Mouse (Mus musculus) limb, embryonic 14.5 days (tissue): ENCODE measurements around the gene Hnrnpl. TPM values are rescaled to one million over a fixed set of nuclear protein-coding genes. Genes with fewer than 3 reads are reported as not detected.

Source experiments
- ATAC-seq: fragments of 200-750 bp; cut with Nextera tagmentation; 2 replicates; pipeline ENCODE4 v1.8.0; 2017; ENCODE audit warnings: low read depth, moderate number of reproducible peaks, moderate TSS enrichment; ENCODE audit not compliant: low FRiP score
- DNase-seq: peaks from one replicate; pipeline ENCODE4 v3.0.0-alpha.2; 2015; ENCODE audit warnings: low spot score
- H3K27ac ChIP-seq: fragments of 300-500 bp; sonication (generic); replicated peaks from 2 replicates; pipeline ENCODE4 v1.5.1; 2014; ENCODE audit warnings: low read depth, mild to moderate bottlenecking, low read length, moderate library complexity, mixed read lengths
- H3K27me3 ChIP-seq: fragments of 300-500 bp; sonication (generic); 2 replicates; pipeline ENCODE4 v1.6.1; 2014; ENCODE audit warnings: low read length, mixed read lengths; ENCODE audit not compliant: control insufficient read depth, insufficient read depth
- H3K36me3 ChIP-seq: fragments of 300-500 bp; sonication (generic); 2 replicates; pipeline ENCODE4 v1.6.1; 2014; ENCODE audit warnings: mild to moderate bottlenecking, low read length, moderate library complexity, mixed read lengths; ENCODE audit not compliant: control insufficient read depth, insufficient read depth
- H3K4me1 ChIP-seq: fragments of 300-500 bp; sonication (generic); 2 replicates; pipeline ENCODE4 v1.6.1; 2014; ENCODE audit warnings: antibody characterized with exemption, low read length, mixed read lengths; ENCODE audit not compliant: control insufficient read depth, insufficient read depth
- H3K4me2 ChIP-seq: fragments of 300-500 bp; sonication (generic); replicated peaks from 2 replicates; pipeline ENCODE4 v1.6.1; 2014; ENCODE audit warnings: low read depth, mild to moderate bottlenecking, low read length, moderate library complexity; ENCODE audit not compliant: severe bottlenecking
- H3K4me3 ChIP-seq: fragments of 300-500 bp; sonication (generic); replicated peaks from 2 replicates; pipeline ENCODE4 v1.5.1; 2014; ENCODE audit warnings: low read length
- H3K9ac ChIP-seq: fragments of 300-500 bp; sonication (generic); 2 replicates; pipeline ENCODE4 v1.6.1; 2014; ENCODE audit warnings: mild to moderate bottlenecking, low read depth, low read length, moderate library complexity; ENCODE audit not compliant: severe bottlenecking
- H3K9me3 ChIP-seq: fragments of 300-500 bp; sonication (generic); 2 replicates; pipeline ENCODE4 v1.6.1; 2016; ENCODE audit warnings: low read length; ENCODE audit not compliant: control insufficient read depth
- POLR2A ChIP-seq: fragments of 200-500 bp; IDR thresholded peaks from 2 replicates; pipeline ENCODE4 v1.8.0; 2012; ENCODE audit warnings: inconsistent platforms, mild to moderate bottlenecking, moderate library complexity, borderline replicate concordance; ENCODE audit not compliant: insufficient read depth, insufficient read length; ENCODE audit errors: extremely low read depth
- WGBS: fragments of 180-500 bp; shearing (Covaris S2); extraction: QIAGEN DNeasy Blood & Tissue Kit; methylation state at CpG from one replicate; pipeline ENCODE4 v1.1.7; 2014; 5-methylcytosine and 5-hydroxymethylcytosine counted together
- polyA plus RNA-seq, 2 experiments: library from polyadenylated mRNA; depleted of rRNA in 1 of 2; stranded (reverse) in 1 of 2; unstranded in 1 of 2; fragments of >200 nt; fragmentation: Nextera tagmentation in 1 of 2; extraction: Ambion mirVana in 1 of 2; gene quantifications; 2 replicates each; pipeline versions ENCODE4 v1.2.1 to v1.2.3; 2012 to 2014

The Hnrnpl gene
- polyA plus RNA-seq, 2 experiments: 208 to 525 TPM

DNA sequence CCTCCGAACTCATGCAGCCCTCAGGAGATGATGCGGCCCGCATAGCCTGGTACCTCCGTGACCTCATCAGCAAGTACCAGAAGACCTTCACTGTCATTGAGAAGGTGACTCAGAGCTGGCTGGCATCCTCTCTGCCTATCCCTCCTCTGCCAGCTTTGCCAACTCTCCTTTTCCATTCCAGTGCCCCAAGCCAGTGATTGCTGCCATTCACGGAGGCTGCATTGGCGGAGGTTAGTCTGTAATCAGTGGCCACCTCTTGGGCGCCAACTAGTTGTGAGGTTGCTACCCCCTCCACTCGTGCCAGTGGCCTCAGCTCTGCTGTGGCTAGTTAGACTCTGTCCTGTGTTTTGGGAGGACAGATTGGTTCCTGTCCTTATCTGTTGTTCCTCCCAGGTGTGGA lies 21.5 kb downstream of the Hnrnpl start:
- no peak for TF ChIP-seq POLR2A

GRCm38 (mm10) chr7:28830981-28831380 lies 22.6 kb downstream of the Hnrnpl start:
- Histone ChIP-seq H3K4me3 (no peak overlapping the region), H3K27ac (no peak overlapping the region), H3K27me3 (no peaks in the 10 kb centered on the region), H3K4me2 (no peak overlapping the region), H3K36me3 (peaks cover 34% of the 10 kb centered on the region), H3K9ac (no peak overlapping the region), H3K4me1 (no peaks in the 10 kb centered on the region), H3K9me3 (no peaks in the 10 kb centered on the region)
- DNase-seq (no peak), ATAC-seq (no peak)
- TF ChIP-seq POLR2A: no peak
- 89% methylated on average over 5 of the region's 5 CpGs for WGBS

More for the DNA sequence above, 21.5 kb downstream of the Hnrnpl start:
- DNase-seq (no peak), ATAC-seq (no peak)
- H3K36me3 ChIP-seq: peaks cover 34% of the 10 kb centered on the region
- no peak overlapping the region for H3K27ac ChIP-seq
- no peak overlapping the region for H3K4me2 ChIP-seq
- 95% methylated on average over 8 of the region's 8 CpGs for WGBS
- H3K4me1 ChIP-seq: no peaks in the 10 kb centered on the region
- no peak overlapping the region for H3K9ac ChIP-seq
- no peak overlapping the region for H3K4me3 ChIP-seq
- H3K27me3 ChIP-seq: no peaks in the 10 kb centered on the region
- no peaks in the 10 kb centered on the region for H3K9me3 ChIP-seq

- Histone ChIP-seq H3K9ac (no peak overlapping the region), H3K27ac (no peak overlapping the region), H3K27me3 (no peaks in the 10 kb centered on the region), H3K9me3 (no peaks in the 10 kb centered on the region), H3K4me1 (no peaks in the 10 kb centered on the region), H3K36me3 (peaks cover 34% of the 10 kb centered on the region), H3K4me3 (no peak overlapping the region), H3K4me2 (no peak overlapping the region)
- no peak for TF ChIP-seq POLR2A
- DNase-seq (no peak), ATAC-seq (no peak)
- WGBS: 91% methylated on average over 17 of the region's 17 CpGs
These were observed 23.2 kb downstream of the Hnrnpl start for GRCm38 (mm10) chr7:28831411-28832125.

DNA sequence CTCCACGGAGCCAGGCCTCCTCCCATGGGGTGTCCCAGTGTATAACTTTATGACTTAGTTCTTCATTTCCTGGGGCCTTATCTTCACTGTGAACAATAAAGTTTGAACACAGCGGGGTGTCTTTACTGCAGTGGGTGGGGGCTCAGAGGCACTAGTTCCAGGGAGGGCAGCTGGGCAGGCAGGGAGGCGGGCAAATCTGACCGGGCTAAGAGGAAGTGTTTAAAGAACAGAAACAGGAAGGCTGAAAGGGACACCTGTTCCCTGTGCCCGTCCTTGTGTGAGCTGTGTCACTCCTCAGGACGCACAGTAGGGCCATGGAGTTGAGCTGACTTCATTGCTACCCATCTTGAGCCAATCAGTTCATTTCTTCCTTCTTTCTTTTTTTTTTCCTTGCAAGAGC lies 23.8 kb downstream of the Hnrnpl start:
- H3K36me3 ChIP-seq: peaks cover 34% of the 10 kb centered on the region
- no peak for TF ChIP-seq POLR2A
- no peak overlapping the region for H3K4me3 ChIP-seq
- no peak for DNase-seq
- no peak overlapping the region for H3K4me2 ChIP-seq
- WGBS: 62% methylated on average over 6 of the region's 6 CpGs
- H3K9me3 ChIP-seq: no peaks in the 10 kb centered on the region
- no peaks in the 10 kb centered on the region for H3K27me3 ChIP-seq
- no peak overlapping the region for H3K9ac ChIP-seq
- ATAC-seq: no peak
- H3K27ac ChIP-seq: no peak overlapping the region
- no peaks in the 10 kb centered on the region for H3K4me1 ChIP-seq

- H3K4me2 ChIP-seq: no peak within 1 kb of the TSS
- ATAC-seq (no peak), DNase-seq (no peak)
- WGBS: 85% methylated on average over 6 of the region's 6 CpGs
- no peak within 1 kb of the TSS for H3K27ac ChIP-seq
- H3K27me3 ChIP-seq: no peaks in the 10 kb centered on the region
- peaks cover 29% of the 10 kb centered on the region for H3K36me3 ChIP-seq
- H3K9me3 ChIP-seq: no peaks in the 10 kb centered on the region
- H3K4me1 ChIP-seq: no peaks in the 10 kb centered on the region
- H3K9ac ChIP-seq: no peak within 1 kb of the TSS
- H3K4me3 ChIP-seq: no peak within 1 kb of the TSS
- TF ChIP-seq POLR2A: no peak
These were observed 25.5 kb downstream of the Hnrnpl start, which contains the start of gene Lgals4 for GRCm38 (mm10) chr7:28833723-28834347. Gene Lgals4 (plus strand): TSS chr7:28833854.

- no peaks in the 10 kb centered on the region for H3K27me3 ChIP-seq
- no peaks in the 10 kb centered on the region for H3K9me3 ChIP-seq
- H3K9ac ChIP-seq: no peak overlapping the region
- no peak overlapping the region for H3K4me2 ChIP-seq
- ATAC-seq (no peak), DNase-seq (no peak)
- peaks cover 4% of the 10 kb centered on the region for H3K36me3 ChIP-seq
- WGBS: 80% methylated on average over 5 of the region's 5 CpGs
- H3K27ac ChIP-seq: no peak overlapping the region
- no peaks in the 10 kb centered on the region for H3K4me1 ChIP-seq
- no peak for TF ChIP-seq POLR2A
- no peak overlapping the region for H3K4me3 ChIP-seq
These were observed 28.6 kb downstream of the Hnrnpl start for GRCm38 (mm10) chr7:28836936-28837335.
